Mouse (Mus musculus) midbrain, embryonic 14.5 days (tissue): ENCODE measurements around the gene Maea. TPM values are rescaled to one million over a fixed set of nuclear protein-coding genes. Genes with fewer than 3 reads are reported as not detected.

ENCODE experiments used
- ATAC-seq: fragments of 200-750 bp; cut with Nextera tagmentation; 2 replicates; pipeline ENCODE4 v1.8.0; 2017; ENCODE audit warnings: moderate number of reproducible peaks, moderate library complexity; ENCODE audit not compliant: low FRiP score, low TSS enrichment
- DNase-seq: peaks from one replicate; pipeline ENCODE4 v3.0.0-alpha.2; 2015
- H3K27ac ChIP-seq: fragments of 300-500 bp; sonication (generic); replicated peaks from 2 replicates; pipeline ENCODE4 v1.5.1; 2014; ENCODE audit warnings: mild to moderate bottlenecking, low read depth, low read length, moderate library complexity
- H3K27me3 ChIP-seq: fragments of 300-500 bp; sonication (generic); 2 replicates; pipeline ENCODE4 v1.6.1; 2014; ENCODE audit warnings: low read length, control low read depth, mixed read lengths; ENCODE audit not compliant: control insufficient read depth, insufficient read depth
- H3K36me3 ChIP-seq: fragments of 300-500 bp; sonication (generic); 2 replicates; pipeline ENCODE4 v1.6.1; 2014; ENCODE audit warnings: low read length, control low read depth; ENCODE audit not compliant: control insufficient read depth, insufficient read depth
- H3K4me1 ChIP-seq: fragments of 300-500 bp; sonication (generic); 2 replicates; pipeline ENCODE4 v1.6.1; 2014; ENCODE audit warnings: mild to moderate bottlenecking, antibody characterized with exemption, low read length, control low read depth; ENCODE audit not compliant: control insufficient read depth, insufficient read depth
- H3K4me2 ChIP-seq: fragments of 300-500 bp; sonication (generic); 2 replicates; pipeline ENCODE4 v1.6.1; 2014; ENCODE audit warnings: mild to moderate bottlenecking, low read length, moderate library complexity
- H3K4me3 ChIP-seq: fragments of 300-500 bp; sonication (generic); replicated peaks from 2 replicates; pipeline ENCODE4 v1.5.1; 2014; ENCODE audit warnings: low read depth, low read length
- H3K9ac ChIP-seq: fragments of 300-500 bp; sonication (generic); replicated peaks from 2 replicates; pipeline ENCODE4 v1.6.1; 2014; ENCODE audit warnings: mild to moderate bottlenecking, low read length, moderate library complexity
- H3K9me3 ChIP-seq: fragments of 300-500 bp; sonication (generic); 2 replicates; pipeline ENCODE4 v1.6.1; 2016; ENCODE audit warnings: low read length, control low read depth, mixed read lengths; ENCODE audit not compliant: control insufficient read depth
- WGBS: fragments of 180-500 bp; shearing (Covaris S2); extraction: QIAGEN DNeasy Blood & Tissue Kit; methylation state at CpG from one replicate; pipeline ENCODE4 v1.1.7; 2014; 5-methylcytosine and 5-hydroxymethylcytosine counted together
- polyA plus RNA-seq: library from polyadenylated mRNA; unstranded; fragments of >200 nt; fragmentation: Nextera tagmentation; extraction: Ambion mirVana; gene quantifications from 2 replicates; pipeline ENCODE4 v1.2.1, GENCODE M21; 2014

Maea gene
- polyA plus RNA-seq, 1 experiment from 2014 or later: 138 TPM

- H3K27ac ChIP-seq: no peak overlapping the region
- no peak overlapping the region for H3K9ac ChIP-seq
- no peaks in the 10 kb centered on the region for H3K4me1 ChIP-seq
- DNase-seq (no peak), ATAC-seq (no peak)
- WGBS: 92% methylated on average over 4 of the region's 4 CpGs
- peaks cover 77% of the 10 kb centered on the region for H3K36me3 ChIP-seq
- no peak overlapping the region for H3K4me3 ChIP-seq
- no peaks in the 10 kb centered on the region for H3K9me3 ChIP-seq
- no peak overlapping the region for H3K4me2 ChIP-seq
- no peaks in the 10 kb centered on the region for H3K27me3 ChIP-seq
Measured at GRCm38 (mm10) chr5:33371668-33372067, 36.4 kb downstream of the Maea start.

- WGBS: 74% methylated on average over 18 of the region's 18 CpGs
- no peak for DNase-seq
- H3K36me3 ChIP-seq: peaks cover 69% of the 10 kb centered on the region
- H3K27ac ChIP-seq: no peak overlapping the region
- H3K9ac ChIP-seq: no peak overlapping the region
- H3K9me3 ChIP-seq: no peaks in the 10 kb centered on the region
- peaks cover under 1% of the 10 kb centered on the region; the same call in 1 of the 2 replicates for H3K4me1 ChIP-seq
- H3K4me2 ChIP-seq: no peak overlapping the region
- no peak for ATAC-seq
- H3K27me3 ChIP-seq: no peaks in the 10 kb centered on the region
- H3K4me3 ChIP-seq: no peak overlapping the region
Measured at GRCm38 (mm10) chr5:33372331-33373038, 37.2 kb downstream of the Maea start.

- Histone ChIP-seq H3K9ac (no peak overlapping the region; the same call in 1 of the 2 replicates), H3K9me3 (no peaks in the 10 kb centered on the region), H3K4me3 (no peak overlapping the region), H3K27ac (peak overlapping the region; percentile 94; the same call in 1 of the 2 replicates), H3K4me1 (peaks cover 9% of the 10 kb centered on the region), H3K36me3 (peaks cover 37% of the 10 kb centered on the region), H3K27me3 (no peaks in the 10 kb centered on the region), H3K4me2 (peak overlapping the region; percentile 93)
- ATAC-seq (no peak), DNase-seq (no peak)
- WGBS: 66% methylated on average over 6 of the region's 6 CpGs
Measured at GRCm38 (mm10) chr5:33377176-33377575, 41.9 kb downstream of the Maea start.

- Histone ChIP-seq H3K36me3 (peaks cover 33% of the 10 kb centered on the region), H3K4me1 (peaks cover 9% of the 10 kb centered on the region), H3K9ac (peak overlapping the region; percentile 60), H3K27me3 (no peaks in the 10 kb centered on the region), H3K4me3 (peak overlapping the region; percentile 56), H3K4me2 (peak overlapping the region; percentile 93), H3K9me3 (no peaks in the 10 kb centered on the region), H3K27ac (peak overlapping the region; percentile 94)
- DNase-seq (peak; percentile 59), ATAC-seq (peak; percentile 53)
- 2% methylated on average over 21 of the region's 21 CpGs for WGBS
Measured at GRCm38 (mm10) chr5:33377801-33378301, 42.5 kb downstream of the Maea start.

GRCm38 (mm10) chr5:33378302-33378854 lies 43.1 kb downstream of the Maea start, which contains the start of gene Uvssa:
Uvssa (plus strand) TSS chr5:33378549.
- DNase-seq (peak; percentile 100), ATAC-seq (peak; percentile 98)
- WGBS: under 1% methylated on average over 46 of the region's 46 CpGs

GRCm38 (mm10) chr5:33387550-33387949 lies 52.2 kb downstream of the Maea start:
- Histone ChIP-seq H3K27ac (no peak overlapping the region), H3K4me3 (no peak overlapping the region), H3K9me3 (no peaks in the 10 kb centered on the region), H3K9ac (no peak overlapping the region), H3K27me3 (no peaks in the 10 kb centered on the region), H3K4me2 (no peak overlapping the region), H3K4me1 (no peaks in the 10 kb centered on the region), H3K36me3 (peaks cover 38% of the 10 kb centered on the region)
- DNase-seq (no peak), ATAC-seq (no peak)
- 81% methylated on average over 11 of the region's 11 CpGs for WGBS

More at GRCm38 (mm10) chr5:33378302-33378854, 43.1 kb downstream of the Maea start, which contains the start of gene Uvssa:
- Histone ChIP-seq H3K9ac (peak within 1 kb of the TSS; percentile 87), H3K4me3 (peak within 1 kb of the TSS; percentile 56), H3K4me1 (peaks cover 9% of the 10 kb centered on the region), H3K9me3 (no peaks in the 10 kb centered on the region), H3K36me3 (peaks cover 32% of the 10 kb centered on the region), H3K4me2 (peak within 1 kb of the TSS; percentile 93), H3K27ac (peak within 1 kb of the TSS; percentile 94), H3K27me3 (no peaks in the 10 kb centered on the region)

GRCm38 (mm10) chr5:33393803-33394202 lies 58.5 kb downstream of the Maea start:
- peak; percentile 34; the same call in 1 of the 2 replicates for ATAC-seq
- 16% methylated on average over 7 of the region's 7 CpGs for WGBS
- Histone ChIP-seq H3K36me3 (peaks cover 25% of the 10 kb centered on the region), H3K27me3 (no peaks in the 10 kb centered on the region), H3K27ac (no peak overlapping the region), H3K9me3 (no peaks in the 10 kb centered on the region), H3K4me1 (0 out of 2 replicates have a peak, but pooled peaks cover 4% of the 10 kb centered on the region), H3K4me3 (no peak overlapping the region), H3K4me2 (no peak overlapping the region), H3K9ac (no peak overlapping the region)
- peak; percentile 93 for DNase-seq

GRCm38 (mm10) chr5:33395693-33396092 lies 60.4 kb downstream of the Maea start:
- DNase-seq (no peak), ATAC-seq (no peak)
- Histone ChIP-seq H3K9me3 (no peaks in the 10 kb centered on the region), H3K9ac (no peak overlapping the region), H3K4me1 (0 out of 2 replicates have a peak, but pooled peaks cover 4% of the 10 kb centered on the region), H3K4me2 (no peak overlapping the region), H3K27me3 (no peaks in the 10 kb centered on the region), H3K27ac (no peak overlapping the region), H3K4me3 (no peak overlapping the region), H3K36me3 (peaks cover 13% of the 10 kb centered on the region; the same call in 1 of the 2 replicates)
- 78% methylated on average over 11 of the region's 11 CpGs for WGBS
